Mouse (Mus musculus) heart, embryonic 13.5 days (tissue): ENCODE results near the gene Cenpl. TPM values are rescaled to one million over a fixed set of nuclear protein-coding genes. Genes with fewer than 3 reads are reported as not detected.

Experiments used
- ATAC-seq: fragments of 200-750 bp; cut with Nextera tagmentation; 2 replicates; pipeline ENCODE4 v1.8.0; 2017; ENCODE audit warnings: moderate TSS enrichment; ENCODE audit not compliant: insufficient number of reproducible peaks, low FRiP score, low TSS enrichment; ENCODE audit errors: extremely low read depth
- H3K27ac ChIP-seq: fragments of 300-500 bp; sonication (generic); replicated peaks from 2 replicates; pipeline ENCODE4 v1.5.1; 2015; ENCODE audit warnings: moderate library complexity, mild to moderate bottlenecking, inconsistent platforms
- H3K27me3 ChIP-seq: fragments of 300-500 bp; sonication (generic); replicated peaks from 2 replicates; pipeline ENCODE4 v1.6.1; 2015; ENCODE audit warnings: mild to moderate bottlenecking, inconsistent platforms
- H3K36me3 ChIP-seq: fragments of 300-500 bp; sonication (generic); 2 replicates; pipeline ENCODE4 v1.6.1; 2015; ENCODE audit warnings: mild to moderate bottlenecking, inconsistent platforms
- H3K4me1 ChIP-seq: fragments of 300-500 bp; sonication (generic); 2 replicates; pipeline ENCODE4 v1.6.1; 2015; ENCODE audit warnings: inconsistent platforms
- H3K4me2 ChIP-seq: fragments of 300-500 bp; sonication (generic); 2 replicates; pipeline ENCODE4 v1.6.1; 2015; ENCODE audit warnings: inconsistent platforms, mild to moderate bottlenecking, moderate library complexity
- H3K4me3 ChIP-seq: fragments of 300-500 bp; sonication (generic); 2 replicates; pipeline ENCODE4 v1.5.1; 2015; ENCODE audit warnings: moderate library complexity, mild to moderate bottlenecking, inconsistent platforms
- H3K9ac ChIP-seq: fragments of 300-500 bp; sonication (generic); 2 replicates; pipeline ENCODE4 v1.6.1; 2015; ENCODE audit warnings: inconsistent platforms, mild to moderate bottlenecking, moderate library complexity
- H3K9me3 ChIP-seq: fragments of 300-500 bp; sonication (generic); 2 replicates; pipeline ENCODE4 v1.6.1; 2016; ENCODE audit warnings: inconsistent platforms
- WGBS: fragments of 180-500 bp; shearing (Covaris S2); methylation state at CpG from one replicate; pipeline ENCODE4 v1.1.7; 2015; ENCODE audit warnings: mixed read lengths; 5-methylcytosine and 5-hydroxymethylcytosine counted together
- polyA plus RNA-seq: library from polyadenylated mRNA; unstranded; fragments of >200 nt; fragmentation: Nextera tagmentation; extraction: Ambion mirVana; gene quantifications from 2 replicates; pipeline ENCODE4 v1.2.1, GENCODE M21; 2015

The Cenpl gene
- polyA plus RNA-seq, 1 experiment from 2014 or later: 19.7 TPM

DNA sequence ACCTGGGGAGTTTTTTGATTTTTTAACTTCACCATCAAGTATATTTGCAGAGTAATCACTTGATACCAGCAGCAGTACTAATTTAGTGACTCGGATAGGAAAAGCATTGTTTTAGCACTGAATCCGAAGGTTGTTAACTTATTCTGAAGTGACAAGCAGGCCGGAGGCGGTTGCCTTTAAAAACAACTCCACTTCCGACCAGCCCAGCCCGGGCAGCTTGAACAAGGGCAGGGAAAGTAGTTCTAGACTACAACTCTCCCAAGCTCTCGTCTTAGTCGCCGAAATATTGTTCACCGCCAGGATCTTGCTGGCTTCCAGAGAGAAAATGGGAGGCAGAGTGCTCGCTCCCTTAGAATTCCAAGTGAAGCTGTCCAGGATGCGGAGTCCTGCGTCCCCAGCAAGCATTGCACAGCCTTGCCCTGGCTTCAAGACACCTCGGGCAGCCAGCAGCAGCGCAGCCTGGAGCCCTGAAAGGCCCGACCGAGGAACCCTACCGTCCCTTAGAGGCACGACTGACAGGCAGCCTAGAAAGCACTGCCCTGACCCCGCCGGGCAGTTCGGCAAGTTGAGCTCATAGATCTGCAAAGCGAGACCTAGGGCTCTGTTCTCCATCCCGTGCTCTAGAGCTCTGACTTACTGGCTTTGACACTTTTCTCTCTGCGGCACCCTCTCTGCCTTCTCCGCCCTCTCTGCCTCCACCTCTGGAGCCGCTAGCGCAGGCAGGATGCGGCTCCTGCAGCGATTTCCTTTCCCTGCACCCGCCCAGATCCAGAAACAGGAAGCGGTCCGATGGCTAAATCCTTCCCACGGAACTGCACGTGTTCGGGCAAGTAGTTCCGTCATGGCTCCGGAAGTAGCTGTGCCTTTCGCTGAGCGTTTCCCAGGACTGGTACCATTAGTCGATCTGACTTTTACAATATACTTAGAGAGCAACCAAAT lies 60.5 kb downstream of the Cenpl start, which contains the start of gene Klhl20:
Gene Klhl20, minus strand, starts transcription at position 786 of the 939 bp plus-strand sequence.
- H3K4me1 ChIP-seq: peaks cover 12% of the 10 kb centered on the region
- peak within 1 kb of the TSS; percentile 97 for H3K9ac ChIP-seq
- no peaks in the 10 kb centered on the region for H3K9me3 ChIP-seq
- ATAC-seq: peak; percentile 83
- WGBS: 1% methylated on average over 41 of the region's 41 CpGs
- H3K4me3 ChIP-seq: peak within 1 kb of the TSS; percentile 95
- H3K27ac ChIP-seq: peak within 1 kb of the TSS; percentile 90
- peaks cover 16% of the 10 kb centered on the region for H3K36me3 ChIP-seq
- peaks cover 7% of the 10 kb centered on the region; the same call in 1 of the 2 replicates for H3K27me3 ChIP-seq
- H3K4me2 ChIP-seq: peak within 1 kb of the TSS; percentile 84

Other genes starting within 250 kb of the Cenpl start
- gene Rc3h1, start 164.3 kb upstream of the Cenpl start, polyA plus RNA-seq: 5.3 and 5.8 TPM in 2 replicates
- 1.7 and 10.7 TPM in 2 replicates for gene Serpinc1, start 92.1 kb upstream of the Cenpl start, polyA plus RNA-seq
- 6.3 TPM in 2 replicates for gene Zbtb37, start 35.9 kb upstream of the Cenpl start, polyA plus RNA-seq
- gene Dars2, start 55 bp upstream of the Cenpl start, polyA plus RNA-seq: 29.3 and 31.0 TPM in 2 replicates
- 10.4 and 11.5 TPM in 2 replicates for gene Klhl20, start 60.8 kb downstream of the Cenpl start, polyA plus RNA-seq
- 3.3 and 3.9 TPM in 2 replicates for gene Ankrd45, start 72.0 kb downstream of the Cenpl start, polyA plus RNA-seq
- gene Tex50, start 88.6 kb downstream of the Cenpl start, polyA plus RNA-seq: 0.20 TPM in 1 of 2 replicates, not detected in the other
- 365 and 408 TPM in 2 replicates for gene Prdx6, start 180.5 kb downstream of the Cenpl start, polyA plus RNA-seq